Mouse (Mus musculus) G1E (cell line): ENCODE results near the gene Spz1.

Experiments used
- CTCF ChIP-seq: IDR thresholded peaks from 2 replicates; pipeline ENCODE4 v1.5.1; 2012; ENCODE audit warnings: low read depth, low read length, inconsistent platforms, mixed read lengths
- GATA1 ChIP-seq: IDR thresholded peaks from 2 replicates; pipeline ENCODE4 v1.6.1; 2012; ENCODE audit warnings: borderline replicate concordance, low read length, inconsistent platforms, mixed read lengths
- GATA2 ChIP-seq: IDR thresholded peaks from 2 replicates; pipeline ENCODE4 v1.6.1; 2012; ENCODE audit warnings: low read depth, low read length, inconsistent platforms, borderline replicate concordance
- POLR2AphosphoS5 ChIP-seq: IDR thresholded peaks from 2 replicates; pipeline ENCODE4 v1.6.1; 2012; ENCODE audit warnings: low read depth, low read length, inconsistent platforms; ENCODE audit not compliant: insufficient replicate concordance
- TAL1 ChIP-seq: conservative IDR thresholded peaks from 2 replicates; pipeline ENCODE4 v1.6.1; 2012; ENCODE audit warnings: low read depth, low read length, inconsistent platforms, mixed read lengths

DNA sequence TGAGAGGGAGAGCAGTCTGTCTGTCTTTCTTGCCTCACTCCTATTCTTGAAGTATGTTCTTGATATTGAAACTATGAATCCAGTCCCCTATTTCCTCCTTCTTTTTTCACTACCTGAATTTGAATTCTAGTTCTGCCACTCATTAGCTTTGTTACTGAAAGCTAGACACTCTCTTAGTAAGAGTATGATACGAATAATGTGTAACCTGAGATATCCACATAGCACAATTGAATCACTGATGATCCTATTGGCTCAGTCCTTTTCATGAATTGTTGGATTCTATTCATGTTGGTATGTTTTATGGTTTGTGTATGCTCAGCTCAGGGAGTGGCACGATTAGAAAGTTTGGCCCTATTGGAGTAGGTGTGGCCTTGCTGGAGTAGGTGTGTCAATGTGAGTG, 43.8 kb downstream of the Spz1 start:
- no peak for TF ChIP-seq CTCF
- TF ChIP-seq GATA1: no peak
- TF ChIP-seq POLR2AphosphoS5: no peak
- no peak for TF ChIP-seq TAL1
- TF ChIP-seq GATA2: no peak
